12 mouse cellular contexts compared by ENCODE assay signal in genomic region chr10:40307826-40308583, GRCm38 (mm10).
"Had no signal": no experiment of that assay in that cellular context is flagged by ENCODE, and none has a peak within 500 bp of the region (broad histone marks: within the 10 kb centered on the region; RNA-seq: fewer than 3 reads in every experiment).

No protein-coding gene starts in this region.

- H3K27ac ChIP-seq: layer of hippocampus, adult 2 months; limb, embryonic 12.5 days; liver, embryonic 13.5 days; midbrain, embryonic 13.5 days had no signal

- H3K4me2 ChIP-seq: limb, embryonic 12.5 days; liver, embryonic 13.5 days; midbrain, embryonic 13.5 days had no signal

- H3K9ac ChIP-seq: limb, embryonic 12.5 days; liver, embryonic 13.5 days; liver, postnatal 0 days; midbrain, embryonic 13.5 days had no signal

- H3K27me3 ChIP-seq: limb, embryonic 12.5 days; liver, embryonic 13.5 days; midbrain, embryonic 13.5 days had no signal

- ATAC-seq: intestine, postnatal 0 days; liver, postnatal 0 days; midbrain, embryonic 13.5 days had no signal

- DNase-seq: kidney, postnatal 4 days; liver; liver, embryonic 13.5 days; liver, postnatal 0 days; lung, postnatal 36 days; right cerebral cortex, postnatal 14 days; thymus, adult 2 months; thymus, postnatal 25 days had no signal

- H3K4me1 ChIP-seq: limb, embryonic 12.5 days; midbrain, embryonic 13.5 days had no signal

- H3K4me3 ChIP-seq: layer of hippocampus, adult 2 months; limb, embryonic 12.5 days; liver, embryonic 13.5 days; midbrain, embryonic 13.5 days had no signal

- H3K36me3 ChIP-seq: limb, embryonic 12.5 days; liver, embryonic 13.5 days; midbrain, embryonic 13.5 days had no signal
